Mouse (Mus musculus): ENCODE data around the gene Cdh13.

Cdh13 gene

GRCm38 (mm10) chr8:118306957-118307356, 23.4 kb downstream of the Cdh13 start:
- DNase-seq: no peak

GRCm38 (mm10) chr8:118309106-118309505, 25.6 kb downstream of the Cdh13 start:
- no peak for DNase-seq

GRCm38 (mm10) chr8:118313426-118314187, 30.1 kb downstream of the Cdh13 start:
- no peak for DNase-seq

- DNase-seq: no peak
Measured at GRCm38 (mm10) chr8:118314188-118314563, 30.6 kb downstream of the Cdh13 start.

GRCm38 (mm10) chr8:118314932-118315331, 31.4 kb downstream of the Cdh13 start:
- no peak for DNase-seq

GRCm38 (mm10) chr8:118316440-118316839, 32.9 kb downstream of the Cdh13 start:
- DNase-seq: no peak

- DNase-seq: no peak
Measured at GRCm38 (mm10) chr8:118320566-118320965, 37.0 kb downstream of the Cdh13 start.

- DNase-seq: no peak
Measured at GRCm38 (mm10) chr8:118323421-118323820, 39.9 kb downstream of the Cdh13 start.

- DNase-seq: no peak
Measured at GRCm38 (mm10) chr8:118334933-118335332, 51.4 kb downstream of the Cdh13 start.

GRCm38 (mm10) chr8:118339711-118340110, 56.2 kb downstream of the Cdh13 start:
- no peak for DNase-seq

- DNase-seq: no peak
Measured at GRCm38 (mm10) chr8:118343267-118343666, 59.7 kb downstream of the Cdh13 start.

- DNase-seq: no peak
Measured at GRCm38 (mm10) chr8:118348710-118349489, 65.4 kb downstream of the Cdh13 start.

GRCm38 (mm10) chr8:118350136-118350535, 66.6 kb downstream of the Cdh13 start:
- DNase-seq: no peak

GRCm38 (mm10) chr8:118353022-118353421, 69.5 kb downstream of the Cdh13 start:
- no peak for DNase-seq

GRCm38 (mm10) chr8:118357067-118357466, 73.5 kb downstream of the Cdh13 start:
- DNase-seq: no peak

GRCm38 (mm10) chr8:118357596-118357995, 74.1 kb downstream of the Cdh13 start:
- DNase-seq: no peak

- DNase-seq: no peak
Measured at GRCm38 (mm10) chr8:118363781-118364180, 80.2 kb downstream of the Cdh13 start.

- no peak for DNase-seq
Measured at GRCm38 (mm10) chr8:118373092-118373491, 89.6 kb downstream of the Cdh13 start.

- no peak for DNase-seq
Measured at GRCm38 (mm10) chr8:118374738-118375137, 91.2 kb downstream of the Cdh13 start.

GRCm38 (mm10) chr8:118376791-118377190, 93.3 kb downstream of the Cdh13 start:
- no peak for DNase-seq

- DNase-seq: no peak
Measured at GRCm38 (mm10) chr8:118378985-118379384, 95.5 kb downstream of the Cdh13 start.

GRCm38 (mm10) chr8:118379657-118380056, 96.1 kb downstream of the Cdh13 start:
- no peak for DNase-seq

- DNase-seq: no peak
Measured at GRCm38 (mm10) chr8:118380058-118380457, 96.5 kb downstream of the Cdh13 start.

GRCm38 (mm10) chr8:118380782-118381181, 97.2 kb downstream of the Cdh13 start:
- DNase-seq: no peak
